Mouse (Mus musculus) spleen, adult 2 months (tissue): ENCODE data around the gene Obsl1. TPM values are rescaled to one million over a fixed set of nuclear protein-coding genes. Genes with fewer than 3 reads are reported as not detected.

Experiments used
- DNase-seq, 2 experiments: peaks; one replicate each; pipeline versions ENCODE4 v3.0.0 to v3.0.0-alpha.2; 2012 to 2021; ENCODE audit warnings: low spot score in 2 of 2, low read depth in 1 of 2
- H3K27ac ChIP-seq: fragments of 200-500 bp; 2 replicates; pipeline ENCODE4 v1.5.1; 2012; ENCODE audit warnings: low read length, inconsistent platforms; ENCODE audit not compliant: insufficient read depth
- H3K27me3 ChIP-seq: fragments of 200-500 bp; 2 replicates; pipeline ENCODE4 v1.6.1; 2012; ENCODE audit warnings: mild to moderate bottlenecking, moderate library complexity, low read length, inconsistent platforms; ENCODE audit not compliant: control insufficient read depth, insufficient read depth
- H3K36me3 ChIP-seq: fragments of 200-500 bp; 2 replicates; pipeline ENCODE4 v1.6.1; 2012; ENCODE audit warnings: mild to moderate bottlenecking, low read length, inconsistent platforms; ENCODE audit not compliant: control insufficient read depth, insufficient read depth
- H3K4me1 ChIP-seq: fragments of 200-500 bp; 2 replicates; pipeline ENCODE4 v1.6.1; 2011; ENCODE audit warnings: inconsistent platforms; ENCODE audit not compliant: control insufficient read depth, insufficient read depth, insufficient read length
- H3K4me3 ChIP-seq: fragments of 200-500 bp; 2 replicates; pipeline ENCODE4 v1.5.1; 2011; ENCODE audit warnings: mild to moderate bottlenecking, inconsistent platforms; ENCODE audit not compliant: insufficient read depth, insufficient read length; ENCODE audit errors: extremely low read depth
- CTCF ChIP-seq: fragments of 200-500 bp; IDR thresholded peaks from 2 replicates; pipeline ENCODE4 v1.5.1; 2011; ENCODE audit warnings: mild to moderate bottlenecking, inconsistent platforms; ENCODE audit not compliant: insufficient read depth, insufficient read length, insufficient replicate concordance; ENCODE audit errors: extremely low read depth
- POLR2A ChIP-seq: fragments of 200-500 bp; IDR thresholded peaks from 2 replicates; pipeline ENCODE4 v1.6.1; 2011; ENCODE audit warnings: low read depth, low read length, inconsistent platforms
- WGBS: fragments of 180-500 bp; shearing (Covaris S2); methylation state at CpG from one replicate; pipeline ENCODE4 v1.1.7; 2018; 5-methylcytosine and 5-hydroxymethylcytosine counted together
- polyA plus RNA-seq: library from polyadenylated mRNA; depleted of rRNA; stranded (reverse); fragments of >200 nt; gene quantifications from 2 replicates; pipeline ENCODE4 v1.2.3, GENCODE M21; 2012; rRNA removed

Gene Obsl1
- polyA plus RNA-seq, 1 experiment: 7.8 TPM

DNA sequence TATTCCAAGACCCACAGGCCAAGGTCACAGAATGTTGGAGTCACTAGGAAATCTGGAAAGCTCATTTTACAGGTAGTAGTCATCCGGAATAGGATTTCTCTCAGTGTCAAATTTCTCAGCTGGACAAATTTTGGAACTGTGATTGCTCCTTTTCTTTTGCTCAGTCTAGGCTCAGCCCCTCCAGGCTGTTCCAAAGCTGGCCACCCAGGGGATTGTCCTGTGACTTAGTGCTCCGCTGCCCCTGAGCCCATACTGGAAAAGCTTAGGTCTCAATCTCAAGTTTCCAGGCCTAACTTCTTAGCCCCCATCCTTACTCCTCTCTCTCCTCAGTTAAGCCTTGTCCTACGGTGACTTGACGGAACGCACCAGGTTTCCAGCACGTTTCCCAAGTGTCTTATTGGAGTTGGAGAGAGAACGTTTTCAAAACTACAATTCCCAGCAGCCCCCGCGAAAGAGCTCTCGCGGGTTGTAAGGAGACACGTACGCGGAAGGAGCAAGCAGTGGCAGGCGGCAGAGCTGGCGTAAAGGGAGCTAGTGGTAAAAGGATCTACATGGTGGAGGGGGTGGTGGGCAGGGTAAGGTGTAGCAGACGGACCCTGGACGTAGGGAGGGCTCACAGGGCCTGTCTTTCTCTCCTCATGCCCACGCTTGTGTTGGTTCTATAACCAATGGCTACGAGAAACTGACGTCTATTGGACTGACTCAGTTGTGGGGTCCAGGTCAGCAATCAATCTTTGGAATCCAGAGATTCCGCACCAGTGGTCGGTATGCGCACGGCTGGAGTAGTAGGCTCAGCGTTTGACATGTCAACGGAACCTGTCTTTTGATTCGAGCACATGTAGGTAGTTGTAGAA lies 70.5 kb downstream of the Obsl1 start, which contains the start of gene Gmppa:
Gene Gmppa (plus strand): TSS at position 456 of the 854 bp plus-strand sequence.
- TF ChIP-seq POLR2A: peak; percentile 81
- no peak for TF ChIP-seq CTCF

More for the DNA sequence above, 70.5 kb downstream of the Obsl1 start, which contains the start of gene Gmppa:
- H3K4me3 ChIP-seq: peak within 1 kb of the TSS; percentile 82
- peaks cover 8% of the 10 kb centered on the region; the same call in 1 of the 2 replicates for H3K4me1 ChIP-seq
- H3K36me3 ChIP-seq: peaks cover 1% of the 10 kb centered on the region; the same call in 1 of the 2 replicates
- H3K27ac ChIP-seq: no peak within 1 kb of the TSS
- DNase-seq: peak; percentile 28 to 68
- H3K27me3 ChIP-seq: no peaks in the 10 kb centered on the region
- WGBS: 9% methylated on average over 28 of the region's 28 CpGs

Other genes starting within 250 kb of the Obsl1 start
- gene Ptprn, start 241.9 kb downstream of the Obsl1 start, polyA plus RNA-seq: 0.22 and 0.35 TPM in 2 replicates
- 0.18 TPM in 1 of 2 replicates, not detected in the other for gene Resp18, start 228.0 kb downstream of the Obsl1 start, polyA plus RNA-seq
- gene Dnpep, start 188.5 kb downstream of the Obsl1 start, polyA plus RNA-seq: 76.1 and 81.0 TPM in 2 replicates
- 40.5 and 49.3 TPM in 2 replicates for gene Des, start 146.1 kb downstream of the Obsl1 start, polyA plus RNA-seq
- gene Speg, start 131.2 kb downstream of the Obsl1 start, polyA plus RNA-seq: 14.3 and 21.2 TPM in 2 replicates
- gene Gmppa, start 70.5 kb downstream of the Obsl1 start, polyA plus RNA-seq: 85.1 and 101 TPM in 2 replicates
- gene Asic4, start 56.0 kb downstream of the Obsl1 start, polyA plus RNA-seq: 0.02 and 0.05 TPM in 2 replicates
- 30.4 and 40.6 TPM in 2 replicates for gene Chpf, start 27.1 kb downstream of the Obsl1 start, polyA plus RNA-seq
- gene Tmem198, start 26.9 kb downstream of the Obsl1 start, polyA plus RNA-seq: 2.6 and 3.6 TPM in 2 replicates
- 2.9 TPM in 2 replicates for gene Inha, start 625 bp upstream of the Obsl1 start, polyA plus RNA-seq
- gene Stk11ip, start 15.1 kb upstream of the Obsl1 start, polyA plus RNA-seq: 73.8 and 77.3 TPM in 2 replicates
- 3.9 and 4.5 TPM in 2 replicates for gene Slc4a3, start 39.8 kb upstream of the Obsl1 start, polyA plus RNA-seq